Mouse (Mus musculus): ENCODE measurements around the gene Vezt. TPM values are rescaled to one million over a fixed set of nuclear protein-coding genes. Genes with fewer than 3 reads are reported as not detected.

Vezt gene
- polyA plus RNA-seq, 1 experiment from 2014 or later, result 29.6 TPM

- Histone ChIP-seq H3K4me2 (replicated peaks) (no peak overlapping the region), H3K4me1 (no peaks in the 10 kb centered on the region), H3K27me3 (no peaks in the 10 kb centered on the region), H3K9ac (no peak overlapping the region), H3K36me3 (no peaks in the 10 kb centered on the region), H3K27ac (replicated peaks) (no peak overlapping the region), H3K9me3 (replicated peaks) (no peaks in the 10 kb centered on the region), H3K4me3 (replicated peaks) (no peak overlapping the region)
- WGBS, result 95% methylated on average over 3 of the region's 3 CpGs
- no peak for ATAC-seq (ENCODE audit: insufficient number of reproducible peaks, low FRiP score, low TSS enrichment, low read depth)
Observed at GRCm38 (mm10) chr10:93950991-93951390, 84.6 kb downstream of the Vezt start.

GRCm38 (mm10) chr10:93949921-93950320 is 85.7 kb downstream of the Vezt start:
- H3K9ac ChIP-seq, result no peak overlapping the region
- no peak overlapping the region for H3K4me3 ChIP-seq (replicated peaks)
- no peak overlapping the region for H3K27ac ChIP-seq (replicated peaks)
- no peaks in the 10 kb centered on the region for H3K36me3 ChIP-seq
- WGBS, result 97% methylated on average over 2 of the region's 2 CpGs
- no peaks in the 10 kb centered on the region for H3K4me1 ChIP-seq
- no peak for ATAC-seq (ENCODE audit: insufficient number of reproducible peaks, low FRiP score, low TSS enrichment, low read depth)
- H3K9me3 ChIP-seq (replicated peaks), result no peaks in the 10 kb centered on the region
- no peak overlapping the region for H3K4me2 ChIP-seq (replicated peaks)
- no peaks in the 10 kb centered on the region for H3K27me3 ChIP-seq

- ATAC-seq (ENCODE audit: insufficient number of reproducible peaks, low FRiP score, low TSS enrichment, low read depth), result peak; percentile 29; the same call in 1 of the 2 replicates
- peaks cover 8% of the 10 kb centered on the region; the same call in 1 of the 2 replicates for H3K4me1 ChIP-seq
- H3K9me3 ChIP-seq (replicated peaks), result no peaks in the 10 kb centered on the region
- no peak overlapping the region for H3K4me3 ChIP-seq (replicated peaks)
- H3K36me3 ChIP-seq, result no peaks in the 10 kb centered on the region
- 56% methylated on average over 9 of the region's 9 CpGs for WGBS
- no peak overlapping the region for H3K27ac ChIP-seq (replicated peaks)
- H3K4me2 ChIP-seq (replicated peaks), result no peak overlapping the region
- H3K9ac ChIP-seq, result no peak overlapping the region
- H3K27me3 ChIP-seq, result no peaks in the 10 kb centered on the region
Observed at GRCm38 (mm10) chr10:93945843-93946499, 89.6 kb downstream of the Vezt start.

GRCm38 (mm10) chr10:93945364-93945763 is 90.3 kb downstream of the Vezt start:
- H3K9me3 ChIP-seq (replicated peaks), result no peaks in the 10 kb centered on the region
- no peak for ATAC-seq (ENCODE audit: insufficient number of reproducible peaks, low FRiP score, low TSS enrichment, low read depth)
- no peak overlapping the region for H3K4me3 ChIP-seq (replicated peaks)
- no peaks in the 10 kb centered on the region for H3K36me3 ChIP-seq
- H3K4me1 ChIP-seq, result peaks cover 8% of the 10 kb centered on the region; the same call in 1 of the 2 replicates
- H3K9ac ChIP-seq, result no peak overlapping the region
- 31% methylated on average over 4 of the region's 4 CpGs for WGBS
- no peak overlapping the region for H3K4me2 ChIP-seq (replicated peaks)
- no peak overlapping the region for H3K27ac ChIP-seq (replicated peaks)
- no peaks in the 10 kb centered on the region for H3K27me3 ChIP-seq

- Histone ChIP-seq H3K4me3 (replicated peaks) (no peak overlapping the region), H3K4me2 (replicated peaks) (no peak overlapping the region), H3K9me3 (replicated peaks) (no peaks in the 10 kb centered on the region), H3K36me3 (no peaks in the 10 kb centered on the region), H3K9ac (no peak overlapping the region), H3K27me3 (no peaks in the 10 kb centered on the region), H3K4me1 (peaks cover 8% of the 10 kb centered on the region; the same call in 1 of the 2 replicates), H3K27ac (replicated peaks) (no peak overlapping the region)
- ATAC-seq (ENCODE audit: insufficient number of reproducible peaks, low FRiP score, low TSS enrichment, low read depth), result no peak
- WGBS, result 39% methylated on average over 5 of the region's 5 CpGs
Observed at GRCm38 (mm10) chr10:93944241-93944640, 91.4 kb downstream of the Vezt start.

GRCm38 (mm10) chr10:93940279-93940678 is 95.3 kb downstream of the Vezt start:
- no peaks in the 10 kb centered on the region for H3K36me3 ChIP-seq
- H3K9ac ChIP-seq, result no peak overlapping the region
- ATAC-seq (ENCODE audit: insufficient number of reproducible peaks, low FRiP score, low TSS enrichment, low read depth), result no peak
- no peak overlapping the region for H3K27ac ChIP-seq (replicated peaks)
- no peaks in the 10 kb centered on the region for H3K9me3 ChIP-seq (replicated peaks)
- peaks cover 8% of the 10 kb centered on the region; the same call in 1 of the 2 replicates for H3K4me1 ChIP-seq
- no peak overlapping the region for H3K4me3 ChIP-seq (replicated peaks)
- no peak overlapping the region for H3K4me2 ChIP-seq (replicated peaks)
- H3K27me3 ChIP-seq, result no peaks in the 10 kb centered on the region
- WGBS, result 62% methylated on average over 5 of the region's 5 CpGs

GRCm38 (mm10) chr10:93939676-93940075 is 95.9 kb downstream of the Vezt start:
- Histone ChIP-seq H3K4me1 (peaks cover 7% of the 10 kb centered on the region; the same call in 1 of the 2 replicates), H3K9me3 (replicated peaks) (no peaks in the 10 kb centered on the region), H3K4me2 (replicated peaks) (no peak overlapping the region), H3K4me3 (replicated peaks) (no peak overlapping the region), H3K27ac (replicated peaks) (no peak overlapping the region), H3K27me3 (no peaks in the 10 kb centered on the region), H3K36me3 (no peaks in the 10 kb centered on the region), H3K9ac (no peak overlapping the region)
- ATAC-seq (ENCODE audit: insufficient number of reproducible peaks, low FRiP score, low TSS enrichment, low read depth), result no peak
- 74% methylated on average over 8 of the region's 8 CpGs for WGBS

GRCm38 (mm10) chr10:93938844-93939271 is 96.8 kb downstream of the Vezt start:
- Histone ChIP-seq H3K36me3 (no peaks in the 10 kb centered on the region), H3K27me3 (no peaks in the 10 kb centered on the region), H3K9ac (no peak overlapping the region), H3K4me3 (replicated peaks) (no peak overlapping the region), H3K4me1 (peaks cover 4% of the 10 kb centered on the region), H3K4me2 (replicated peaks) (no peak overlapping the region), H3K27ac (replicated peaks) (no peak overlapping the region), H3K9me3 (replicated peaks) (no peaks in the 10 kb centered on the region)
- 77% methylated on average over 20 of the region's 20 CpGs for WGBS
- ATAC-seq (ENCODE audit: insufficient number of reproducible peaks, low FRiP score, low TSS enrichment, low read depth), result no peak

GRCm38 (mm10) chr10:93933980-93934379 is 101.6 kb downstream of the Vezt start:
- Histone ChIP-seq H3K4me2 (replicated peaks) (0 out of 2 replicates have a peak overlapping the region, but pooled peaks have one; percentile 10), H3K36me3 (no peaks in the 10 kb centered on the region), H3K27ac (replicated peaks) (peak overlapping the region; percentile 22; the same call in 1 of the 2 replicates), H3K9me3 (replicated peaks) (no peaks in the 10 kb centered on the region), H3K4me3 (replicated peaks) (no peak overlapping the region), H3K9ac (no peak overlapping the region), H3K27me3 (no peaks in the 10 kb centered on the region), H3K4me1 (peaks cover 22% of the 10 kb centered on the region)
- ATAC-seq (ENCODE audit: insufficient number of reproducible peaks, low FRiP score, low TSS enrichment, low read depth), result no peak
- WGBS, result 32% methylated on average over 9 of the region's 9 CpGs

- Histone ChIP-seq H3K27me3 (no peaks in the 10 kb centered on the region), H3K36me3 (no peaks in the 10 kb centered on the region), H3K9me3 (replicated peaks) (no peaks in the 10 kb centered on the region), H3K27ac (replicated peaks) (peak overlapping the region; percentile 39), H3K9ac (no peak overlapping the region), H3K4me1 (peaks cover 22% of the 10 kb centered on the region), H3K4me3 (replicated peaks) (no peak overlapping the region), H3K4me2 (replicated peaks) (no peak overlapping the region)
- no peak; the same call in 1 of the 2 replicates for ATAC-seq (ENCODE audit: insufficient number of reproducible peaks, low FRiP score, low TSS enrichment, low read depth)
- WGBS, result 36% methylated on average over 5 of the region's 5 CpGs
Observed at GRCm38 (mm10) chr10:93932861-93933260, 102.8 kb downstream of the Vezt start.

GRCm38 (mm10) chr10:93932020-93932419 is 103.6 kb downstream of the Vezt start:
- Histone ChIP-seq H3K9me3 (replicated peaks) (no peaks in the 10 kb centered on the region), H3K4me1 (peaks cover 22% of the 10 kb centered on the region), H3K36me3 (no peaks in the 10 kb centered on the region), H3K27ac (replicated peaks) (0 out of 2 replicates have a peak overlapping the region, but pooled peaks have one; percentile 23), H3K4me3 (replicated peaks) (no peak overlapping the region), H3K9ac (no peak overlapping the region), H3K27me3 (no peaks in the 10 kb centered on the region), H3K4me2 (replicated peaks) (no peak overlapping the region)
- 56% methylated on average over 5 of the region's 5 CpGs for WGBS
- no peak for ATAC-seq (ENCODE audit: insufficient number of reproducible peaks, low FRiP score, low TSS enrichment, low read depth)

GRCm38 (mm10) chr10:93931431-93931830 is 104.2 kb downstream of the Vezt start:
- Histone ChIP-seq H3K36me3 (no peaks in the 10 kb centered on the region), H3K9ac (no peak overlapping the region), H3K27me3 (no peaks in the 10 kb centered on the region), H3K4me1 (peaks cover 22% of the 10 kb centered on the region), H3K4me2 (replicated peaks) (no peak overlapping the region), H3K9me3 (replicated peaks) (no peaks in the 10 kb centered on the region), H3K27ac (replicated peaks) (no peak overlapping the region), H3K4me3 (replicated peaks) (no peak overlapping the region)
- 58% methylated on average over 9 of the region's 9 CpGs for WGBS
- no peak for ATAC-seq (ENCODE audit: insufficient number of reproducible peaks, low FRiP score, low TSS enrichment, low read depth)

Data from embryonic facial prominence, embryonic 15.5 days (tissue).